Mouse (Mus musculus) monocyte, adult 2 months (primary cell): ENCODE measurements around the gene Sik3.
A peak's percentile ranks its signal among the peaks of the same experiment; 100 is the strongest.

ENCODE experiments used
- DNase-seq, 2 experiments: peaks; one replicate each; pipeline ENCODE4 v3.0.0; 2022; ENCODE audit warnings: low spot score in 2 of 2, low read depth in 1 of 2

The Sik3 gene

GRCm38 (mm10) chr9:46012091-46013008, at the start of gene Sik3, which contains the start of gene Pafah1b2:
Gene Sik3 (plus strand): TSS chr9:46012820.
Gene Pafah1b2 (minus strand): TSS chr9:46012690.
- DNase-seq, result peak; percentile 85 to 91

DNA sequence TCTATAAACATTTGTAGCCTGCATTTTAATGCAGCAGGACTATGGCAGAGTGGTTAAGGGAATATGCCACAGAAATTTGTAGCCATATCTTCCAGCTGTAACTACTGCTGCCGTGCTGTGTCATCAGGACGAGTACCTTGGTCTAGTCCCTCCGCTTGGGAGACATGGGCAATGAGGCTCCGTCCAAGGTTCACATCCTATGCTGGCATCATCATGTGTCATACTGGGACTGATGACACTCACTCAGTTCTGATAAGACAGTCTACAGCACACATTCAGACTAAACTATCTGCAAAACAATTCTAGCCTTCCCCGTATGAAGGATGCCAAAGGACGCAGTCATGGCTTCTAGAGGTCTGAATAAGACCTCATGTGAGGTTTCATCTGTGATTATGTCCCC, 49.0 kb upstream of the Sik3 start:
- no peak for DNase-seq

- DNase-seq, result no peak
These were observed 35.7 kb upstream of the Sik3 start for GRCm38 (mm10) chr9:45976884-45977283.

GRCm38 (mm10) chr9:45979778-45980177, 32.8 kb upstream of the Sik3 start:
- DNase-seq, result no peak

DNA sequence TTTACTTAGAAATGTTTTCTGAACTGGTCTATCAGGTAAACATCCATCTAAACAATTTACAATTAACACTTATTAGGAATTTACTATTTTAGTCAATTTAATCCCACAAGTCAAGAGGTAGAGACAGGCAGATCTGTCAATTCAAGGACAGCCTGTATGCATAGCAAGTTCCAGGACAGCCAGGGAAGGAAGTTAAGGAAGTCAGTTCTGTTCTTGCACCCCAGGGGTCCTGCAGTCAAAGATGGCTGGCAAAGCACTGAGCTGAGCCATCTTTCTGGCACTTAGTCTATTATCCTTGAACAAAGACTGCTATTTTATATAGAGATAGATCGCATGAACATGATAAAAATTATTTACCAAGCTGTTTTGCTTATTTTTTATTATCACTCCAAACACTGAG, 32.0 kb upstream of the Sik3 start:
- DNase-seq, result no peak

- no peak for DNase-seq
These were observed 31.3 kb upstream of the Sik3 start for GRCm38 (mm10) chr9:45981331-45981730.

DNA sequence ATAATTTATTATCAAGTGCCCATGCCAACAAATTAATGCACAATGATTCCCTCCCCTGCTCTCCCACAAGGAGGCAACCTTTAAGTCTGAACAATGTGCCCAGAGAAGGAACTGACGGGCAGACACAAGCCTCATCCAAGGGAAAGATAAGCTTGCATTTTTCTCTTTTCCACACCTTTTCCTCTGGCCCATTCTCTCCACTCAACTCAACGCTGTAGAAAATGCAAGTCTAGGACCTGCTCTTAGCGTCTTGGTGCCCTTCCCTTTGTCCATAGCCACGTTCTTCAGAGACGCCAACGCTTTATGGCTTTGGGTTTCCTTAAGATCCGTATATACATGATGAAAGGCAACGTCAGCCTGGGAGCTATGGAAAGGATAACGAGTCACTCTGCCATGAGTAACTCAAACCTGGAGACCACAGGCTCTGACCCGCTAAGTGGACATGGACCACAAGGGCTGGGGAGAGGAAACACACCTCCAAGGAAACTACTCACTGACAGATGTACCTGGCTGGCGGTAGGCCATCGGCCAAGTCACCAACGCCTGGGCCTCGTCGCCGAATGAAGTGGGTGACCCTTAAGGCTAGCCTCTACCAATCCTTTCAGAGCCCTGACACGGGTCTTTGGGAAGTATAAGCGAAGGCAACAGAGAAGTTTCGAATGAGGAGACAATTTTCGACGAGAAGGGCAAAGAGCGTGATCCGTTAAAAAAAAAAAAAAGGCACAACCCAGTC, 28.8 kb upstream of the Sik3 start:
- DNase-seq, result no peak

- peak; percentile 48 to 65 for DNase-seq
These were observed 28.0 kb upstream of the Sik3 start for GRCm38 (mm10) chr9:45984409-45985228.

- no peak for DNase-seq
These were observed 27.4 kb upstream of the Sik3 start for GRCm38 (mm10) chr9:45985229-45985567.

DNA sequence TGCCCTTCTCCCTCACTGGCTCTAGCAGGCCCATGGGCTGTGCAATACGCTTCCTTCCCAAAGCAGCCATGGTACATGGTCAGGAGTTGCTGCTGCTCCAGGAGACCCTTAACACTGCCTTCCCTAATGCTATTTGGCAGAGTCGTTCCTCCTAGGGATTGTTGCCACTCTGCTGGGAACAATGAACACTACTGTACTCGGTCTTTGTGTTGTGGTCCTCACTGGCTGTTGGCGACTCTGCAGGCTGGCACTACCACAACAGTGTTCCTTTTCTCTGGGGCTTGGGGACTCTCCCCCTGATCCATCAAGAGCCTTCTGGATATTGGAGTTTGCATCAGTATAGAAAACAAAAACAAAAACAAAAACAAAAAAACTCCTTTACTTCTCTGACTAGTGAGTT, 13.6 kb upstream of the Sik3 start:
- DNase-seq, result no peak

- peak in 1 of 2 experiments; percentile 62 for DNase-seq
These were observed 8.9 kb upstream of the Sik3 start for GRCm38 (mm10) chr9:46003729-46004128.

DNA sequence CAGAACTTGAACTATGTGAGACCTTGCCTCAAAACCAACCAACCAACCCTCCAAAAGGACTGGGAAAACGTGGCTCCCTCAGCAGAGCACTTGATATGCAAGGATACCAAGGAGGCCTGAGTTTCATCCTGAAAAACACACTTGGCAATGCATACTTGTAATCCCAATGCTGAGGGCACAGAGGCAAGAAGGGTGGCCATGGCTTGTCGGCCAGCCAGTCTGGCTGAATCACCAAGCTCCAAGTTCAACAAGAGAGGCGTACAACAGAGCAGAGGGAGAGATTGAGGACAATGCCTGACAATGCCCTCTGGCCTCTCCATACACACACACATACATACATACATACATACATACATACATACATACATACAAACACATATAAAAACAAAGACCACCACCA, 8.1 kb upstream of the Sik3 start:
- no peak for DNase-seq

DNA sequence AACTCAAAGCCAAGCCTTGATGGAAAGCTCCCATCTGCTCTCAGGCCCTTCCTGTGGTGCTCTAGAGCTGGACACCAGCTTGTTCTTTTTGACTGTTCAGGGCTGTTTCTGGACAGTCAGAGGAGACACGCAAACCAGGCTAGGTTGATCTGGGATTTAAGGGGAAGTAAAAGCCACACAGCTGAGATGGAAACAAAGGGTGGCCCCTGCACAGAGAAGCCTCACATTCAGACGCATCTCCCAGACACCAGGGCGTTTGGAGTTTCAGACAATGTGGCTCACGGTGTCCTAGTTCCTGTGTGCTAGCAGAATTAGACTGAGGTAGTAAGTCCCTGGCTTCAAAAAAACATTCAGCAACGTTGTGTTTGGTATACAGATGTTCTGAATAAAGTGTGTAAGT, 6.4 kb upstream of the Sik3 start:
- DNase-seq, result no peak

- no peak for DNase-seq
These were observed 3.5 kb upstream of the Sik3 start for GRCm38 (mm10) chr9:46008931-46009668.

DNA sequence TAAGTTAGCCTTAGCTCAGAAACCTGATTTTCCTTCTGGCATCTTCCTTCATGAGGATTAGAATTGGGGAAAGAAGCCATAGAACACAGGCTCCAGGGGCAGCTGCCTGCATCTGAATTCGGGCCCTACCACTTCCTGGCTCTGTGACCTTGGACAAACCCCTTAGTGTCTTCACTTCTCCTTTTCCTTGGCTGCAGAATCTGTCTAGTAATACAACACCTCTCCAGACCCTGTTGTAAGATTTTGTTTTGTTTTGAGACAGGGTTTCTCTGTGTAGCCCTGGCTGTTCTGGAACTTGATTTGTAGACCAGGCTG, 3.0 kb upstream of the Sik3 start:
- DNase-seq, result peak in 1 of 2 experiments; percentile 34

GRCm38 (mm10) chr9:46011094-46011970, 1.3 kb upstream of the Sik3 start:
- DNase-seq, result no peak

DNA sequence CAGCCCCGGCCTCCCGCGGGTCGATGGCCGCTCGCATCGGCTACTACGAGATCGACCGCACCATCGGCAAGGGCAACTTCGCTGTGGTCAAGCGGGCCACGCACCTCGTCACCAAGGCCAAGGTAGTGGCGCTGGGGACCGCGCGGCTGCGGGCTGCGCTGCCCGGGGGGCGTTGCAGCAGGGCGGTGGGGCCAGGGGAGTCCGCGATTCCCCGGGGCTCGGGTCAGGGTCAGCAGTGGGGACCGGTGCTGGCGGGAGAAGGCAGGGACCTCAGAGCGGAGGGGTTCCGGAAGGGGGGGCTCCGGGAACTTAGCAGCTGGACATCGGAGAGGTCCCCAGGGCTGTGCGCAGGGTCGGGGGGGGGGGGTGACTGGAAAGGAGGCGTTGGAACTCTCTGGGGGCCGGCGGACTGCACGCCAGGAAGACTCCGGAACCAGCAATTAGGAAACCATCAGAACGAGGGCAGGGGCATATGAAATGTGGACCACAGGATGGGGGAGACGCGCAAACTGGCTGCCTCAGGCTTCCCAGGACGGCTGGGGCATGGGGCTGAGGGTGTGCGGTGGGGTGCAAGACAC, 478 bp downstream of the Sik3 start:
- peak in 1 of 2 experiments; percentile 40 for DNase-seq

DNA sequence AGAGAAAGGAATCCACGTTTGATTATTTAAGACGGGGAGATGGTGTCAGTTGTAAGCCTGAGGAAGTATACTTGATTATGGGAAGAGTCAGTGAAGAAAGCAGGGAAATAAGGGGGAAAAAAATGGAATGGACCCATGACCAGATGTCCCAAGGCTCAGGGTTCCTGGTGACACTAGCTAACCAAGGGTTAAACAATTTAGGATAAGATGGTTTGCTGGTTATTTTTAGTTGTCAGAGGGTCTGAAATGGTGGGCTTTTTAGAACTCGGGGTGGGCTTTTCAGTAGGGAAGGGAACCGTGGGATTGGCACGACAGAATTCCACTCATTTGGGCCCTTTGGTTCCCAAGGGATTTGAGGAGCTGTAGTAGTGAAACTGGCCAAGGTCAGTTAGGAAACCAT, 996 bp downstream of the Sik3 start:
- no peak for DNase-seq

- peak in 1 of 2 experiments; percentile 49 for DNase-seq
These were observed 1.6 kb downstream of the Sik3 start for GRCm38 (mm10) chr9:46014251-46014681.
